Mouse (Mus musculus): ENCODE results near the gene Trim60. TPM values are rescaled to one million over a fixed set of nuclear protein-coding genes. Genes with fewer than 3 reads are reported as not detected.
A peak's percentile ranks its signal among the peaks of the same experiment; 100 is the strongest.

Trim60 gene
- total and polyA plus RNA-seq, 3 experiments = not detected

GRCm38 (mm10) chr8:64962836-64963235, 55.5 kb downstream of the Trim60 start:
- no peaks in the 10 kb centered on the region for H3K36me3 ChIP-seq (ENCODE audit: control insufficient read depth, insufficient read depth, low read length)
- intact Hi-C loops (cut with DNase I) = loop anchor here (5.0 kb wide), 1 partner anchor 149 kb away; no protein-coding TSS in a partner anchor
- no peak overlapping the region for H3K4me3 ChIP-seq
- H3K27ac ChIP-seq = no peak overlapping the region
- no peaks in the 10 kb centered on the region for H3K79me2 ChIP-seq (replicated peaks; ENCODE audit: control insufficient read depth, insufficient read depth, low read length)
- no peaks in the 10 kb centered on the region for H3K27me3 ChIP-seq (ENCODE audit: control insufficient read depth, insufficient read depth, low read length)
- no peak for TF ChIP-seq EP300 (IDR thresholded peaks at IDR 0.05; ENCODE audit: insufficient read depth, low read depth, low read length)
- peak; percentile 52 for TF ChIP-seq CTCF (IDR thresholded peaks at IDR 0.05)
- H3K9ac ChIP-seq (ENCODE audit: low read depth, low read length) = no peak overlapping the region
- no peak for DNase-seq
- H3K4me1 ChIP-seq (ENCODE audit: control insufficient read depth, insufficient read depth, low read length) = no peaks in the 10 kb centered on the region

- Histone ChIP-seq H3K79me2 (replicated peaks; ENCODE audit: control insufficient read depth, insufficient read depth, low read length) (no peaks in the 10 kb centered on the region), H3K27ac (no peak overlapping the region), H3K27me3 (ENCODE audit: control insufficient read depth, insufficient read depth, low read length) (no peaks in the 10 kb centered on the region), H3K36me3 (ENCODE audit: control insufficient read depth, insufficient read depth, low read length) (no peaks in the 10 kb centered on the region), H3K4me3 (no peak overlapping the region), H3K4me1 (ENCODE audit: control insufficient read depth, insufficient read depth, low read length) (no peaks in the 10 kb centered on the region), H3K9ac (ENCODE audit: low read depth, low read length) (no peak overlapping the region)
- TF ChIP-seq EP300 (IDR thresholded peaks at IDR 0.05; ENCODE audit: insufficient read depth, low read depth, low read length) (no peak), POLR2A (IDR thresholded peaks at IDR 0.05; ENCODE audit: insufficient read depth, low read depth, low read length) (no peak)
- no peak for DNase-seq
- WGBS = 84% methylated on average over 9 of the region's 9 CpGs
- intact Hi-C loops (cut with DNase I) = no loop called here
These were observed 59.4 kb downstream of the Trim60 start for GRCm38 (mm10) chr8:64959025-64959424.

DNA sequence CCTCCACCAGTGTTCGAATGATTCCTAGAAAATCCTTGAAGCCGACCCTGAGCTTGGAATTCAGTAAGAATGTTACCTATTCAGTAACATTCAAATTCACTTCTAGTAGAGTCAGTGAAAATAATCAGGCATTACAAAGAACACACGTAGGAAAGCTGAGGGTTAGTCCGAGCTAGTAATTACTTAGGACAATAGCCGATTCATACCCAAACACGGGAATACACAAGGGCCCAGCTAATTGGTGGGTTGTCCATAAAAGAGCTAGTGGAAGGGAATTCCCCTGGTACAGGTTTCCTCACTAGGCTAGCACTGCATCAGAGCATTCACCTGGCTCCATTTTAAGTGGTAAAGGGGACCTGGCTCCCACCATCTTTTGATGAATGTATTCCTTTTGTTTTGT, 66.3 kb downstream of the Trim60 start:
- Histone ChIP-seq H3K4me3 (no peak overlapping the region), H3K4me1 (ENCODE audit: control insufficient read depth, insufficient read depth, low read length) (no peaks in the 10 kb centered on the region)

More for the DNA sequence above, 66.3 kb downstream of the Trim60 start:
- no peaks in the 10 kb centered on the region for H3K27me3 ChIP-seq (ENCODE audit: control insufficient read depth, insufficient read depth, low read length)
- TF ChIP-seq POLR2A (IDR thresholded peaks at IDR 0.05; ENCODE audit: insufficient read depth, low read depth, low read length) (no peak), EP300 (IDR thresholded peaks at IDR 0.05; ENCODE audit: insufficient read depth, low read depth, low read length) (no peak), CTCF (IDR thresholded peaks at IDR 0.05) (no peak)
- intact Hi-C loops (cut with DNase I) = no loop called here
- no peak overlapping the region for H3K9ac ChIP-seq (ENCODE audit: low read depth, low read length)
- H3K36me3 ChIP-seq (ENCODE audit: control insufficient read depth, insufficient read depth, low read length) = no peaks in the 10 kb centered on the region
- no peak for DNase-seq
- 96% methylated on average over 6 of the region's 6 CpGs for WGBS
- no peaks in the 10 kb centered on the region for H3K79me2 ChIP-seq (replicated peaks; ENCODE audit: control insufficient read depth, insufficient read depth, low read length)
- H3K27ac ChIP-seq = no peak overlapping the region

Other genes with a start within 250 kb of the Trim60 start
- gene Klhl2, start 168.6 kb downstream of the Trim60 start, total RNA-seq (2021) = 10 to 100 TPM; 14.5 to 19.4 TPM
- 6.0 and 8.1 TPM in 2 replicates for gene Klhl2, start 168.6 kb downstream of the Trim60 start, polyA plus RNA-seq (2012; rRNA removed)
- 10 to 100 TPM; 21.0 to 26.2 TPM for gene Tmem192, start 71.4 kb downstream of the Trim60 start, total RNA-seq (2021)
- 42.6 and 43.4 TPM in 2 replicates for gene Tmem192, start 71.4 kb downstream of the Trim60 start, polyA plus RNA-seq (2012; rRNA removed)
- not detected for gene Trim75, start 30.8 kb downstream of the Trim60 start, total RNA-seq (2021)
- gene Trim75, start 30.8 kb downstream of the Trim60 start, polyA plus RNA-seq (2012; rRNA removed) = not detected in 2 replicates
- gene Trim61, start 61 bp downstream of the Trim60 start, total RNA-seq (2021) = not detected
- gene Trim61, start 61 bp downstream of the Trim60 start, polyA plus RNA-seq (2012; rRNA removed) = not detected in 2 replicates
- not detected for gene Apela, start 18.8 kb upstream of the Trim60 start, total RNA-seq (2021)
- gene Apela, start 18.8 kb upstream of the Trim60 start, polyA plus RNA-seq (2012; rRNA removed) = 0.27 TPM in 1 of 2 replicates, not detected in the other
- gene Gm10663, start 56.4 kb upstream of the Trim60 start, total RNA-seq (2021) = not detected
- not detected in 2 replicates for gene Gm10663, start 56.4 kb upstream of the Trim60 start, polyA plus RNA-seq (2012; rRNA removed)
- not detected for gene BC030870, start 111.0 kb upstream of the Trim60 start, total RNA-seq (2021)
- gene BC030870, start 111.0 kb upstream of the Trim60 start, polyA plus RNA-seq (2012; rRNA removed) = not detected in 2 replicates

Measured in heart, adult 2 months (tissue).